Mouse (Mus musculus): ENCODE data around the gene Pyroxd2.
"Not testable (repeated sequence)": the region's sequence is repeated elsewhere in the genome, so short reads cannot be mapped to it uniquely, and the experiment has no call there.

The Pyroxd2 gene

GRCm38 (mm10) chr19:42690256-42690655 lies 62.3 kb downstream of the Pyroxd2 start:
- DNase-seq (ENCODE audit: low read depth, low spot score): no peak

- no peak for DNase-seq (ENCODE audit: low read depth, low spot score)
Observed at GRCm38 (mm10) chr19:42689786-42690185, 62.8 kb downstream of the Pyroxd2 start.

GRCm38 (mm10) chr19:42689321-42689720 lies 63.3 kb downstream of the Pyroxd2 start:
- DNase-seq (ENCODE audit: low read depth, low spot score): no peak

GRCm38 (mm10) chr19:42682776-42683175 lies 69.8 kb downstream of the Pyroxd2 start:
- DNase-seq (ENCODE audit: low read depth, low spot score): not testable (repeated sequence)

DNA sequence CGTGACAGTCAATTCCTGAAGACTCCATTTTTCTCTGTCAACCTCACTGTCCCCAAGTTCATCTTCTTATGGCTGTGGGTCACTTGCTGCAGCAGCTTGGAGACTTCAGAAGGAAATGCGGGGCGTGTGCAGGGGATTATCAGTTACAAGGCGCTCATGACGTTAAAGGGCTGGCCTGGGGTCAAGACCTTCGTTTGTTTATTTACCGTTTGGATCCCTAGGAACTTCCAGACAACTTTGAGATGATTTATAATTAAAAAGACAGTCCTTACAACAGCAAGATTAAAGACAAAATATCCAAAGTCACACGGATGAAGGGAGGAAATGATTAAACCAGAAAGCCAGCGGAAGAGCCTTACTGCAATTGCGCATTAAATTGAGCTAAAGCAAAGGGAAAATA lies 74.4 kb downstream of the Pyroxd2 start:
- DNase-seq (ENCODE audit: low read depth, low spot score): no peak

GRCm38 (mm10) chr19:42677452-42677851 lies 75.1 kb downstream of the Pyroxd2 start:
- DNase-seq (ENCODE audit: low read depth, low spot score): no peak

- DNase-seq (ENCODE audit: low read depth, low spot score): no peak
Observed at GRCm38 (mm10) chr19:42676931-42677330, 75.6 kb downstream of the Pyroxd2 start.
